Mouse (Mus musculus) C3H10T1/2 (cell line): Measurements from ENCODE around the gene Mea1. TPM values are rescaled to one million over a fixed set of nuclear protein-coding genes. Genes with fewer than 3 reads are reported as not detected.

Experiments
- polyA plus RNA-seq, 2 experiments: library from polyadenylated mRNA; unstranded; fragments of >200 nt; fragmentation: generic; extraction: Trizol; gene quantifications; one replicate each; pipeline ENCODE4 v1.2.1; 2012; ENCODE audit warnings: missing spikeins in 2 of 2

Gene Mea1
- polyA plus RNA-seq, result 100 to 1,000 TPM; 206 to 222 TPM

GRCm38 (mm10) chr17:46678416-46678815 is at the start of gene Mea1:
Gene Mea1 (plus strand): TSS chr17:46678793.

DNA sequence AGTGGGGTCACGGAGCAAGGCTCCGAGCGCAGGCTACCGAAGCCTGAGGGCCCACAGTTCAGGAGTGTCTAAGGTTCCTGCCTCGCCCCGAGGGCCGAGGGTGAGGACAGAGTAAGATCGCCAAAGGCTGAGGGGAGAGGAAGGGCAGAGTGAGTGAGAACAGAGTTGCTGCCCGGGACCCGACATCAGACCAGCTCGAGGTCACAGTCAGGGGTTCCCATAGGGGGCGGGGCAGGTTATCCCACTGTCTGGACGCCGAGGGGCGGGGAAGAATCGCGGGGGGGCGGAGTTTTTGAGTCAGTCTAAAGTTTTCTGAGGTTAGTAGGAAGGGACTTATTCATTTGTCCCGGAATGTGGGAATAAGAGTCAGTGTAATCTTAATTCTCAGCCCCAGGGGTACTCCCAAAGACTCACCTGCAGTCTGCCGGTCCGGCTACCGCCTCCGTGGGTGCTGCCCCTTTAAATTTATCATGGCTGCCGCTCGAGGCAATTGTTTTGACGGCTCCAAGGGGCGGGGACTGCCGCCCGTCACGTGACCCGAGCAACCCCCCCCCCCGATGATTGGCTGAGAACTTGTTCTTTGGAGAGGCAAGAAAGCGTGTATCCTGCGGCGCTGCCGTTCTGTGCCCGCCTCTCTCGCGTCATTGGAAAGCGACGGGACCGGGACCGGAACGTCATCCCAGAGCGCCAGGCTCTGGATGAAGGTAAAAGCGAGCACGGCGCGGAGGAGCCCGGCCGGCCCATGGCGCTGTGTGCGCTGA is 32.9 kb upstream of the Mea1 start, which contains the start of the genes Klc4 and Mrpl2:
Gene Klc4 (minus strand): TSS at position 462 of the 761 bp plus-strand sequence.
Gene Mrpl2 (plus strand): TSS at position 669 of the 761 bp plus-strand sequence.

DNA sequence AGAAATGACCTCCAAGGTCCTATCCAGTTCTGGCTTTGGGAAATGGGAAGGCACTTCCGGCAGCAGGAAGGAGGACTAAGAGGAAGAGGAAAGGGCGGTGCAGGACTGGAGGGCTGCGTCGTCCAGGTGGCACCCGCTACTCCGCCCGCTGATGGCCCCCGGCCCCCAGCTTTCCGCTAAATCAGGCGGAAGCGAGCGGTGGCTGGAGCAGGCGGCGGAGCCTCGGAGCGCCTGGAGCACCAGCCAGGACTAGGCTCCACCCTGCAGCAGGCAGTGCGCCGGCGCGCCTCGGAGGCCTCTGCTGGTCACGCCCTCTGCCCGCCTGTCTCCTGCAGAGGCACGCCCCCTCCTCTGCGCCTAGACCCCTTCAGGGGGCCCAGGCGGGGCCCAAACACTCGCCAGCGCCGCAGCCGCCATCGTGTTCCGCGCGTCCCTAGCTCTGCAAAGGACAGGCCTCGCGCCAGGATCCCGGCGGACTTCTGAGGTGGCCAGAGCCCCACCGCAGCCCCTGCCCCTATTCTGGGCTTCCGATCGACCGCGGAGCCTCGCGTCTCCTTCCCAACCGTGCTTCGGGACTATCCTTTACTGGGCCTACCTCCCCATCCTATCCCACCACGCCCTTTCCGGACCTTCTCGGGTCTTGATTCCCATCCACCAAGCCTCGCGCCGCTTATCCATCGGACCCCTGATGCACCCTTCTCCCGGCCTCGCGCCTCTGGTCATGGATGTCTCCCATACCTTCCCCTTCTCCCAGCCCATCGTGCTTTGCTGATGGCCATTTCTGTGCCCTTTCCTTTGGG is 28.2 kb upstream of the Mea1 start, which contains the start of gene Cul7:
Gene Cul7 (plus strand): TSS at position 106 of the 800 bp plus-strand sequence.

DNA sequence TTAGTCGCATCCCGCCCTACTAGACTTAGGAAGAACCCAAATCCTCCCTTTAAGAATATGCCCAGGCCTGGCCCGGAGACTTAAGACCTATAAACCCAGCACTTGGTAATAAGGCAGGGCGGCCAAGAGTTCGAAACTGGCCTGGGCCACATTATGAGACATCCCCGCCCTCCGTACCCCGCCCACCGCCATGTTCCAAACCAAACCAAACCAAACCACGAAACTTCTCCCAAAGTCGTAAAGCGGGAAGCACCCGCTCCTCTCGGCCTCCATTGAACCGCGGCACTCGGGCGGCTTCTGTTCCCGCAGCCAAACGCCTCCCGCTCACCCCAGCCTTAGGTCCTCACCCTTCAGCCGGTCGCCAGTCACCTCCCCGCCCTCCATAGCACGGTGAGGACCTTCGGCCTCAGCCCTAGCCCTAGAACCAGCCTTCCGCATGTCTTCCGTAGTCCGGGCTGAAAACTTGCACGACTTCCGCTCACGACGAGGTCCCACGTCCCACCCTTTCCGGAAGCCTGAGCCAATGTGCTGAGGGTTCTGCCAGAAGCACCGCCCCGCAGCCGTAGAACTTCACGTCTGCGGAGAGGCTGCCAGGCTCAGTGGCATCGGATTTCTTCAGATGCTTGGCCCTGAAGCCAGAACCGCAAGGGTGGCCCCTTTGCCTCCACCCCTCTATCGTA is 4.6 kb upstream of the Mea1 start, which contains the start of gene Rrp36:
Gene Rrp36 (minus strand): TSS at position 503 of the 680 bp plus-strand sequence.

GRCm38 (mm10) chr17:46680760-46681373 is 2.3 kb downstream of the Mea1 start, which contains the start of gene Klhdc3:
Gene Klhdc3 (minus strand): TSS chr17:46680914.

DNA sequence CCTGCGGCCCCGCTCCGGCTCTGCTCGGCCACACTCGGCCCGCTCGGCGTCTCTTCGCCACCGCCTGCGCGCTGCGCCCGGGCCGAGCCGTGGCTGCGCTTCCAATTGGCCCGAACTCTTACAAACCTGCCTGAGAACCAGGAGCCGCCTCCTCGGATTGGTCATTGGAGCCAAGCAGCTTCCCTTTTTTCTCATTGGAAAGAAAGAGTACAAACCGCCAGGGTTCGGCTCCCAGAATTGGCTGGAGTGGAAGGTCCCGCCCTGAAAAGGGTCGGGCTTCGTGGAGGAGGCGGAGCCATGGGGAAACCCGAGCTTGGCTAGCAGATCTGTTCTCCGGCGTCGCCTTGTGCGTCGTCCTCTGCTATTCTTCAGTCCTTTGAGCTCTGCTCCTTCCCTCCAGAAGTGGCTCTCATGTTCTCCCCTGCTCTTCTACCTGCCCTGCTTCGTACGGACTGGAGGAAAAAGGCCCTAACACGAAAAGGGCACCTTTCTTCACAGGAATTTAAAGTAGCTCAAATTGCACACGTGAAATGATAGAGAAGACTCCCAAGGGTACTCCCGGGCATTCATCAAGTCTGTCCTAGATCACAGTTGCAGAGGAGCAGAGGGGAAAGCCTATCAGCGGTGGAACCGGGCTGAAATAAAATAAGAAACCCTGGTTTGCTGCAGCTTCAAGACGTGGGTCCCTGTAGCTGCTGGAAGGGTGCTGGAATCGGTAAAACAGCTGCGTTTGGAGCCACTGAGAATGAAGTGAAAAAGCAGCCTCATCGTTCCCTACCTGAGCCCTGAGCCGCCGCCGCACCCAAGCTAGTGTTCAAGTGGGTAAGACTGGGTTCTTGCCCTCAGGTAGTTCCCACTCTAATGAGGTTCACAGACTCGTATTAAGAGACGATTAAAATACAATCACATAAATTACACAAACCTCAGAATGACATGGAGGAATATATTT is 26.6 kb downstream of the Mea1 start, which contains the start of gene Ppp2r5d:
Gene Ppp2r5d (minus strand): TSS at position 225 of the 949 bp plus-strand sequence.

GRCm38 (mm10) chr17:46710959-46711597 is 32.5 kb downstream of the Mea1 start, which contains the start of gene Pex6:
Gene Pex6 (plus strand): TSS chr17:46711463.

GRCm38 (mm10) chr17:46728904-46729318 is 50.3 kb downstream of the Mea1 start, which contains the start of gene Gnmt:
Gene Gnmt (minus strand): TSS chr17:46729168.

Other genes with a start within 250 kb of the Mea1 start
- under 1 TPM in 1 of 2 experiments, not detected in 1; 0.93 TPM for gene Crip3, start 249.9 kb upstream of the Mea1 start, polyA plus RNA-seq
- not detected for gene Slc22a7, start 240.3 kb upstream of the Mea1 start, polyA plus RNA-seq
- not detected for gene Ttbk1, start 191.1 kb upstream of the Mea1 start, polyA plus RNA-seq
- 100 to 1,000 TPM in 1 of 2 experiments, 10 to 100 TPM in 1; 39.0 to 100 TPM for gene Dnph1, start 182.1 kb upstream of the Mea1 start, polyA plus RNA-seq
- under 1 TPM; 0.07 to 0.85 TPM for gene Cul9, start 132.4 kb upstream of the Mea1 start, polyA plus RNA-seq
- 10 to 100 TPM; 32.8 to 34.6 TPM for gene Srf, start 122.6 kb upstream of the Mea1 start, polyA plus RNA-seq
- 1 to 10 TPM in 1 of 2 experiments, under 1 TPM in 1; 0.82 to 7.0 TPM for gene Ptk7, start 49.3 kb upstream of the Mea1 start, polyA plus RNA-seq
- 10 to 100 TPM in 1 of 2 experiments, 1 to 10 TPM in 1; 6.4 to 23.3 TPM for gene Klc4, start 32.8 kb upstream of the Mea1 start, polyA plus RNA-seq
- gene Mrpl2, start 32.6 kb upstream of the Mea1 start, polyA plus RNA-seq, result 100 to 1,000 TPM; 127 to 324 TPM
- gene Cul7, start 28.5 kb upstream of the Mea1 start, polyA plus RNA-seq, result 100 to 1,000 TPM in 1 of 2 experiments, 10 to 100 TPM in 1; 73.7 to 172 TPM
- gene Rrp36, start 4.4 kb upstream of the Mea1 start, polyA plus RNA-seq, result 10 to 100 TPM; 30.8 to 53.1 TPM
- gene Klhdc3, start 2.1 kb downstream of the Mea1 start, polyA plus RNA-seq, result 100 to 1,000 TPM in 1 of 2 experiments, 10 to 100 TPM in 1; 71.0 to 103 TPM
- gene Ppp2r5d, start 26.3 kb downstream of the Mea1 start, polyA plus RNA-seq, result 100 to 1,000 TPM in 1 of 2 experiments, 10 to 100 TPM in 1; 79.4 to 109 TPM
- 10 to 100 TPM; 30.1 to 56.6 TPM for gene Pex6, start 32.7 kb downstream of the Mea1 start, polyA plus RNA-seq
- under 1 TPM; 0.30 to 0.38 TPM for gene Gnmt, start 50.4 kb downstream of the Mea1 start, polyA plus RNA-seq
- 10 to 100 TPM; 64.8 to 76.8 TPM for gene Cnpy3, start 73.4 kb downstream of the Mea1 start, polyA plus RNA-seq
- gene Ptcra, start 84.9 kb downstream of the Mea1 start, polyA plus RNA-seq, result under 1 TPM; 0.07 to 0.11 TPM
- gene 2310039H08Rik, start 93.8 kb downstream of the Mea1 start, polyA plus RNA-seq, result 100 to 1,000 TPM; 116 to 123 TPM
- 10 to 100 TPM; 34.7 to 71.1 TPM for gene Rpl7l1, start 103.9 kb downstream of the Mea1 start, polyA plus RNA-seq
- 1 to 10 TPM in 1 of 2 experiments, under 1 TPM in 1; 0.28 to 7.2 TPM for gene Bicral, start 179.7 kb downstream of the Mea1 start, polyA plus RNA-seq
- 10 to 100 TPM; 51.3 to 59.2 TPM for gene Tbcc, start 211.9 kb downstream of the Mea1 start, polyA plus RNA-seq
- gene Prph2, start 231.7 kb downstream of the Mea1 start, polyA plus RNA-seq, result under 1 TPM in 1 of 2 experiments, not detected in 1; 0.02 TPM